Comparison of ENCODE assay signal across 31 mouse cellular contexts in the genomic region with DNA sequence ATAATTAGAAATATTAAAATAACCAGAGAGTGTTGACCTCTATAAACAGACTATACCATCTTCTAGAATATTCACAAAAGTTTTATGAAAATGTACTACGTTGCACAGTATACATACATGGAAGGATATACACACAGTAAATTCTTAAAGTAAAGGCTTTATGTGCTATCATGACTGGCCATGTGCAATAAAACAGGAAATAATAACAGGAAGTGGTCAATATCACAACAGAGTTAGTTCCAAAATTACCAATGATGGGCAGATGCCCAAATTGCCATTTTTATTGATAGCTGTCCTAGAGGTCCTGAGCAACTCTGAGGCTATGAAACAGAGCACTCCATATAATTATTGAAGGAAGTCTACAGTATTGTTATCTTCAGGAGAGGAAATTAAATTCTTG.
"Had no signal": no experiment of that assay in that cellular context is flagged by ENCODE, and none has a peak within 500 bp of the region (broad histone marks: within the 10 kb centered on the region; RNA-seq: fewer than 3 reads in every experiment).

No protein-coding gene starts in this region.

- H3K27ac ChIP-seq: limb, embryonic 10.5 days; limb, embryonic 12.5 days; limb, embryonic 13.5 days; limb, embryonic 15.5 days; liver, embryonic 12.5 days; liver, embryonic 13.5 days; liver, embryonic 14.5 days; liver, embryonic 15.5 days; lung, embryonic 15.5 days; macrophage; midbrain, embryonic 10.5 days; midbrain, embryonic 12.5 days; midbrain, embryonic 13.5 days; midbrain, embryonic 15.5 days had no signal

- H3K9me3 ChIP-seq: limb, embryonic 10.5 days; limb, embryonic 12.5 days; limb, embryonic 13.5 days; limb, embryonic 15.5 days; liver, embryonic 12.5 days; liver, embryonic 13.5 days; liver, embryonic 15.5 days; lung, embryonic 15.5 days; megakaryocyte, embryonic 14.5 days; midbrain, embryonic 10.5 days; midbrain, embryonic 12.5 days; midbrain, embryonic 13.5 days; midbrain, embryonic 15.5 days had no signal

- DNase-seq: left cerebral cortex, postnatal 4 days; liver; liver, embryonic 13.5 days; liver, postnatal 0 days; lung, adult 18-20 months; lung, adult 2 months; lung, embryonic 14.5 days; lung, postnatal 10 days; lung, postnatal 14 days; lung, postnatal 36 days; lung, postnatal 4 days; midbrain, embryonic 14.5 days had no signal

- H3K4me2 ChIP-seq: limb, embryonic 12.5 days; limb, embryonic 13.5 days; limb, embryonic 15.5 days; liver, embryonic 11.5 days; liver, embryonic 12.5 days; liver, embryonic 13.5 days; liver, embryonic 15.5 days; lung, embryonic 14.5 days; lung, embryonic 15.5 days; midbrain, embryonic 11.5 days; midbrain, embryonic 12.5 days; midbrain, embryonic 13.5 days; midbrain, embryonic 15.5 days had no signal

- ATAC-seq: liver, embryonic 12.5 days; liver, postnatal 0 days; lung, postnatal 0 days; midbrain, embryonic 13.5 days; midbrain, embryonic 15.5 days; midbrain, embryonic 16.5 days had no signal

- H3K36me3 ChIP-seq: limb, embryonic 10.5 days; limb, embryonic 12.5 days; limb, embryonic 13.5 days; limb, embryonic 15.5 days; liver, embryonic 12.5 days; liver, embryonic 13.5 days; liver, embryonic 15.5 days; lung, embryonic 15.5 days; midbrain, embryonic 10.5 days; midbrain, embryonic 12.5 days; midbrain, embryonic 13.5 days; midbrain, embryonic 15.5 days had no signal

- H3K27me3 ChIP-seq: limb, embryonic 12.5 days; limb, embryonic 13.5 days; limb, embryonic 15.5 days; liver, embryonic 12.5 days; liver, embryonic 13.5 days; liver, embryonic 15.5 days; lung, embryonic 15.5 days; megakaryocyte, embryonic 14.5 days; midbrain, embryonic 12.5 days; midbrain, embryonic 13.5 days; midbrain, embryonic 15.5 days had no signal

- H3K9ac ChIP-seq: limb, embryonic 12.5 days; limb, embryonic 13.5 days; limb, embryonic 15.5 days; liver, embryonic 12.5 days; liver, embryonic 13.5 days; liver, embryonic 14.5 days; liver, embryonic 15.5 days; liver, postnatal 0 days; lung, embryonic 14.5 days; lung, embryonic 15.5 days; midbrain, embryonic 12.5 days; midbrain, embryonic 13.5 days; midbrain, embryonic 15.5 days had no signal

- H3K4me1 ChIP-seq: megakaryocyte, embryonic 14.5 days had no signal

- H3K4me3 ChIP-seq: limb, embryonic 10.5 days; limb, embryonic 12.5 days; limb, embryonic 13.5 days; limb, embryonic 15.5 days; liver, embryonic 12.5 days; liver, embryonic 13.5 days; liver, embryonic 15.5 days; lung, embryonic 15.5 days; megakaryocyte, embryonic 14.5 days; midbrain, embryonic 10.5 days; midbrain, embryonic 12.5 days; midbrain, embryonic 13.5 days; midbrain, embryonic 15.5 days; myocyte had no signal
